Mouse (Mus musculus) frontal cortex, adult (tissue): ENCODE measurements around the gene Rph3al.

ENCODE experiments used
- ATAC-seq: cut with Nextera tagmentation; 2 replicates; pipeline ENCODE4 v1.9.2; 2017; ENCODE audit warnings: mild to moderate bottlenecking, moderate library complexity, mixed read lengths; ENCODE audit not compliant: low TSS enrichment

The Rph3al gene

GRCm38 (mm10) chr11:75950459-75950858, 12.2 kb upstream of the Rph3al start:
- ATAC-seq: no peak

GRCm38 (mm10) chr11:75948789-75949188, 10.6 kb upstream of the Rph3al start:
- ATAC-seq: no peak

GRCm38 (mm10) chr11:75947223-75947622, 9.0 kb upstream of the Rph3al start:
- ATAC-seq: no peak

- no peak for ATAC-seq
These were observed 7.7 kb upstream of the Rph3al start for GRCm38 (mm10) chr11:75945805-75946450.

- ATAC-seq: no peak
These were observed 808 bp downstream of the Rph3al start for GRCm38 (mm10) chr11:75937370-75937871.

- ATAC-seq: no peak
These were observed 2.3 kb downstream of the Rph3al start for GRCm38 (mm10) chr11:75935819-75936430.

GRCm38 (mm10) chr11:75934425-75934824, 3.8 kb downstream of the Rph3al start:
- ATAC-seq: no peak

GRCm38 (mm10) chr11:75933371-75933770, 4.9 kb downstream of the Rph3al start:
- no peak for ATAC-seq

GRCm38 (mm10) chr11:75930911-75931678, 7.1 kb downstream of the Rph3al start:
- no peak for ATAC-seq

GRCm38 (mm10) chr11:75930208-75930607, 8.0 kb downstream of the Rph3al start:
- ATAC-seq: no peak

GRCm38 (mm10) chr11:75927881-75928280, 10.3 kb downstream of the Rph3al start:
- ATAC-seq: no peak

GRCm38 (mm10) chr11:75926431-75927312, 11.6 kb downstream of the Rph3al start:
- ATAC-seq: no peak

- no peak for ATAC-seq
These were observed 12.4 kb downstream of the Rph3al start for GRCm38 (mm10) chr11:75925801-75926200.

- ATAC-seq: no peak
These were observed 15.5 kb downstream of the Rph3al start for GRCm38 (mm10) chr11:75922741-75923140.

- ATAC-seq: no peak
These were observed 19.1 kb downstream of the Rph3al start for GRCm38 (mm10) chr11:75919139-75919538.

GRCm38 (mm10) chr11:75917340-75917739, 20.9 kb downstream of the Rph3al start:
- no peak; the same call in 1 of the 2 replicates for ATAC-seq

- ATAC-seq: no peak
These were observed 24.3 kb downstream of the Rph3al start for GRCm38 (mm10) chr11:75913953-75914352.

GRCm38 (mm10) chr11:75912944-75913657, 25.1 kb downstream of the Rph3al start:
- ATAC-seq: no peak

GRCm38 (mm10) chr11:75911962-75912361, 26.3 kb downstream of the Rph3al start:
- no peak for ATAC-seq

- ATAC-seq: no peak
These were observed 28.4 kb downstream of the Rph3al start for GRCm38 (mm10) chr11:75909702-75910429.
